Mouse (Mus musculus) limb, embryonic 13.5 days (tissue): Measurements from ENCODE around the gene Ufsp1. TPM values are rescaled to one million over a fixed set of nuclear protein-coding genes. Genes with fewer than 3 reads are reported as not detected.
A peak's percentile ranks its signal among the peaks of the same experiment; 100 is the strongest.

Experiments used
- ATAC-seq: fragments of 200-750 bp; cut with Nextera tagmentation; 2 replicates; pipeline ENCODE4 v1.8.0; 2017; ENCODE audit warnings: low read depth, moderate number of reproducible peaks, moderate TSS enrichment; ENCODE audit not compliant: low FRiP score
- H3K27ac ChIP-seq: fragments of 300-500 bp; sonication (generic); 2 replicates; pipeline ENCODE4 v1.5.1; 2015; ENCODE audit warnings: inconsistent platforms, mild to moderate bottlenecking, moderate library complexity
- H3K27me3 ChIP-seq: fragments of 300-500 bp; sonication (generic); 2 replicates; pipeline ENCODE4 v1.6.1; 2015; ENCODE audit warnings: mild to moderate bottlenecking, inconsistent platforms
- H3K36me3 ChIP-seq: fragments of 300-500 bp; sonication (generic); 2 replicates; pipeline ENCODE4 v1.6.1; 2015; ENCODE audit warnings: inconsistent platforms, mild to moderate bottlenecking, moderate library complexity
- H3K4me1 ChIP-seq: fragments of 300-500 bp; sonication (generic); 2 replicates; pipeline ENCODE4 v1.6.1; 2015; ENCODE audit warnings: inconsistent platforms
- H3K4me2 ChIP-seq: fragments of 300-500 bp; sonication (generic); replicated peaks from 2 replicates; pipeline ENCODE4 v1.6.1; 2015; ENCODE audit warnings: inconsistent platforms, mild to moderate bottlenecking, moderate library complexity
- H3K4me3 ChIP-seq: fragments of 300-500 bp; sonication (generic); 2 replicates; pipeline ENCODE4 v1.5.1; 2015; ENCODE audit warnings: moderate library complexity, mild to moderate bottlenecking, inconsistent platforms
- H3K9ac ChIP-seq: fragments of 300-500 bp; sonication (generic); 2 replicates; pipeline ENCODE4 v1.6.1; 2015; ENCODE audit warnings: mild to moderate bottlenecking, inconsistent platforms
- H3K9me3 ChIP-seq: fragments of 300-500 bp; sonication (generic); 2 replicates; pipeline ENCODE4 v1.6.1; 2016; ENCODE audit warnings: inconsistent platforms
- WGBS: fragments of 180-500 bp; shearing (Covaris S2); methylation state at CpG from one replicate; pipeline ENCODE4 v1.1.7; 2015; 5-methylcytosine and 5-hydroxymethylcytosine counted together
- polyA plus RNA-seq: library from polyadenylated mRNA; unstranded; fragments of >200 nt; fragmentation: Nextera tagmentation; extraction: Ambion mirVana; gene quantifications from 2 replicates; pipeline ENCODE4 v1.2.1, GENCODE M21; 2015

Gene Ufsp1
- polyA plus RNA-seq, 1 experiment from 2014 or later, result 8.4 TPM

GRCm38 (mm10) chr5:137315084-137315903 lies 20.9 kb downstream of the Ufsp1 start:
- no peaks in the 10 kb centered on the region for H3K27me3 ChIP-seq
- peak overlapping the region; percentile 96 for H3K9ac ChIP-seq
- peak overlapping the region; percentile 97 for H3K27ac ChIP-seq
- peaks cover 56% of the 10 kb centered on the region for H3K36me3 ChIP-seq
- H3K4me3 ChIP-seq, result peak overlapping the region; percentile 76
- no peaks in the 10 kb centered on the region for H3K9me3 ChIP-seq
- peak overlapping the region; percentile 99 for H3K4me2 ChIP-seq
- no peak for ATAC-seq
- peaks cover 37% of the 10 kb centered on the region for H3K4me1 ChIP-seq
- 37% methylated on average over 29 of the region's 30 CpGs for WGBS

- WGBS, result 90% methylated on average over 8 of the region's 8 CpGs
Observed at GRCm38 (mm10) chr5:137317361-137317760, 22.9 kb downstream of the Ufsp1 start.

GRCm38 (mm10) chr5:137318570-137318969 lies 24.1 kb downstream of the Ufsp1 start:
- Histone ChIP-seq H3K27ac (no peak overlapping the region), H3K27me3 (no peaks in the 10 kb centered on the region), H3K9me3 (no peaks in the 10 kb centered on the region), H3K36me3 (peaks cover 64% of the 10 kb centered on the region), H3K4me3 (no peak overlapping the region), H3K4me1 (peaks cover 18% of the 10 kb centered on the region), H3K9ac (no peak overlapping the region), H3K4me2 (no peak overlapping the region)
- 89% methylated on average over 1 of the region's 1 CpGs for WGBS
- ATAC-seq, result no peak

More at GRCm38 (mm10) chr5:137317361-137317760, 22.9 kb downstream of the Ufsp1 start:
- no peak overlapping the region for H3K4me3 ChIP-seq
- H3K27ac ChIP-seq, result no peak overlapping the region
- H3K27me3 ChIP-seq, result no peaks in the 10 kb centered on the region
- peaks cover 27% of the 10 kb centered on the region for H3K4me1 ChIP-seq
- ATAC-seq, result no peak
- H3K9me3 ChIP-seq, result no peaks in the 10 kb centered on the region
- peaks cover 57% of the 10 kb centered on the region for H3K36me3 ChIP-seq
- no peak overlapping the region for H3K4me2 ChIP-seq
- H3K9ac ChIP-seq, result no peak overlapping the region

GRCm38 (mm10) chr5:137320996-137321395 lies 26.6 kb downstream of the Ufsp1 start:
- 92% methylated on average over 3 of the region's 3 CpGs for WGBS
- H3K4me1 ChIP-seq, result 0 out of 2 replicates have a peak, but pooled peaks cover under 1% of the 10 kb centered on the region
- ATAC-seq, result no peak
- H3K27ac ChIP-seq, result no peak overlapping the region
- no peak overlapping the region for H3K4me2 ChIP-seq
- no peaks in the 10 kb centered on the region for H3K27me3 ChIP-seq
- no peak overlapping the region for H3K4me3 ChIP-seq
- H3K36me3 ChIP-seq, result peaks cover 82% of the 10 kb centered on the region
- no peak overlapping the region for H3K9ac ChIP-seq
- no peaks in the 10 kb centered on the region for H3K9me3 ChIP-seq

GRCm38 (mm10) chr5:137330910-137331309 lies 36.5 kb downstream of the Ufsp1 start:
- H3K27ac ChIP-seq, result no peak overlapping the region
- no peak overlapping the region for H3K4me2 ChIP-seq
- H3K9ac ChIP-seq, result no peak overlapping the region
- peaks cover 11% of the 10 kb centered on the region for H3K4me1 ChIP-seq
- H3K27me3 ChIP-seq, result no peaks in the 10 kb centered on the region
- no peak for ATAC-seq
- no peak overlapping the region for H3K4me3 ChIP-seq
- H3K9me3 ChIP-seq, result no peaks in the 10 kb centered on the region
- peaks cover 27% of the 10 kb centered on the region for H3K36me3 ChIP-seq
- WGBS, result 86% methylated on average over 7 of the region's 7 CpGs

GRCm38 (mm10) chr5:137332857-137333511 lies 38.6 kb downstream of the Ufsp1 start:
- Histone ChIP-seq H3K9ac (peak overlapping the region; percentile 78), H3K4me1 (peaks cover 15% of the 10 kb centered on the region), H3K4me3 (peak overlapping the region; percentile 65), H3K27me3 (no peaks in the 10 kb centered on the region), H3K27ac (no peak overlapping the region), H3K4me2 (peak overlapping the region; percentile 87), H3K36me3 (peaks cover 13% of the 10 kb centered on the region; the same call in 1 of the 2 replicates), H3K9me3 (no peaks in the 10 kb centered on the region)
- ATAC-seq, result no peak
- 15% methylated on average over 15 of the region's 15 CpGs for WGBS

- H3K4me1 ChIP-seq, result peaks cover 16% of the 10 kb centered on the region
- H3K36me3 ChIP-seq, result 0 out of 2 replicates have a peak, but pooled peaks cover 6% of the 10 kb centered on the region
- H3K27me3 ChIP-seq, result no peaks in the 10 kb centered on the region
- peak; percentile 93 for ATAC-seq
- WGBS, result under 1% methylated on average over 44 of the region's 44 CpGs
- no peak within 1 kb of the TSS for H3K27ac ChIP-seq
- H3K4me2 ChIP-seq, result peak within 1 kb of the TSS; percentile 87
- H3K9me3 ChIP-seq, result no peaks in the 10 kb centered on the region
- H3K9ac ChIP-seq, result peak within 1 kb of the TSS; percentile 78
- H3K4me3 ChIP-seq, result peak within 1 kb of the TSS; percentile 65
Observed at GRCm38 (mm10) chr5:137333512-137334174, 39.2 kb downstream of the Ufsp1 start, which contains the start of gene Slc12a9. TSS of gene Slc12a9 (minus strand) at chr5:137333597.

- Histone ChIP-seq H3K4me2 (peak overlapping the region; percentile 87), H3K4me3 (peak overlapping the region; percentile 65; the same call in 1 of the 2 replicates)
- ATAC-seq, result no peak
Observed at GRCm38 (mm10) chr5:137334317-137334716, 39.9 kb downstream of the Ufsp1 start.

GRCm38 (mm10) chr5:137335066-137335465 lies 40.6 kb downstream of the Ufsp1 start:
- Histone ChIP-seq H3K27ac (no peak overlapping the region), H3K4me1 (peaks cover 29% of the 10 kb centered on the region), H3K4me3 (no peak overlapping the region), H3K4me2 (no peak overlapping the region), H3K27me3 (no peaks in the 10 kb centered on the region), H3K9me3 (no peaks in the 10 kb centered on the region), H3K36me3 (0 out of 2 replicates have a peak, but pooled peaks cover under 1% of the 10 kb centered on the region), H3K9ac (no peak overlapping the region)
- WGBS, result 76% methylated on average over 6 of the region's 6 CpGs
- ATAC-seq, result no peak

More at GRCm38 (mm10) chr5:137334317-137334716, 39.9 kb downstream of the Ufsp1 start:
- H3K9ac ChIP-seq, result no peak overlapping the region
- no peaks in the 10 kb centered on the region for H3K9me3 ChIP-seq
- H3K27ac ChIP-seq, result no peak overlapping the region
- no peaks in the 10 kb centered on the region for H3K27me3 ChIP-seq
- WGBS, result 59% methylated on average over 10 of the region's 10 CpGs
- H3K36me3 ChIP-seq, result 0 out of 2 replicates have a peak, but pooled peaks cover 6% of the 10 kb centered on the region
- peaks cover 22% of the 10 kb centered on the region for H3K4me1 ChIP-seq

GRCm38 (mm10) chr5:137337190-137337589 lies 42.8 kb downstream of the Ufsp1 start:
- no peak overlapping the region; the same call in 1 of the 2 replicates for H3K27ac ChIP-seq

GRCm38 (mm10) chr5:137338256-137338655 lies 43.8 kb downstream of the Ufsp1 start:
- peak; percentile 83 for ATAC-seq
- no peaks in the 10 kb centered on the region for H3K36me3 ChIP-seq
- H3K4me3 ChIP-seq, result peak overlapping the region; percentile 46
- peak overlapping the region; percentile 68 for H3K9ac ChIP-seq
- no peaks in the 10 kb centered on the region for H3K9me3 ChIP-seq
- peak overlapping the region; percentile 29 for H3K27ac ChIP-seq
- H3K27me3 ChIP-seq, result no peaks in the 10 kb centered on the region
- peak overlapping the region; percentile 77 for H3K4me2 ChIP-seq
- under 1% methylated on average over 19 of the region's 19 CpGs for WGBS
- peaks cover 18% of the 10 kb centered on the region for H3K4me1 ChIP-seq

More at GRCm38 (mm10) chr5:137337190-137337589, 42.8 kb downstream of the Ufsp1 start:
- H3K4me1 ChIP-seq, result peaks cover 28% of the 10 kb centered on the region
- no peak overlapping the region for H3K4me2 ChIP-seq
- H3K9me3 ChIP-seq, result no peaks in the 10 kb centered on the region
- 40% methylated on average over 8 of the region's 8 CpGs for WGBS
- H3K27me3 ChIP-seq, result no peaks in the 10 kb centered on the region
- H3K9ac ChIP-seq, result no peak overlapping the region
- H3K36me3 ChIP-seq, result no peaks in the 10 kb centered on the region
- ATAC-seq, result no peak
- H3K4me3 ChIP-seq, result no peak overlapping the region
